In the genomic region with DNA sequence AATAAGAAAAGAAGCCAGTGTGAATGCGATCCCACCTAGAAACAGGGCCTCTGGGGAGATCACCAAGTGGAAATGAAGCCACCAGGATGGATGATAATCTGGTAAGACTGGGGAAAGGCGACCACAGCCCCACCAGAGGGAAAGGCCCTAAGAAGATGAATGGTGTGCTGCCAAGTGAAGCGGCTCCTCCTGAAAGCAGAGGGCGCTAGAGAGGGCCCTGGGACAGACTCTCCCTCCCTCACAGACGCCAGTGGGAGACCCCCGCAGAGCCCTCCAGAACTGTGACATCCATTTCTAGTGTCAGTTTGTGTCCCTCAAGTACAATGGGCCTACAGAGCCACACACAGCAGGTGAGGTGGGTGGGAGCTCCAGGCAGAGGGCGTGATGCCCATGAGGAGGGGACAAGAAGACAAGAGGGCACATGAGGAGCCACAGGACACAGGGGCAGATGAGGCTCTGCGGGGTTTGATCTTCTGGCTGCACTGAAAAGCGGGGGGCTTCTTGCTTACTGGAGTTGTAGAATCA, we compare ENCODE assay signal across 15 mouse cellular contexts. TPM values are rescaled to one million over a fixed set of nuclear protein-coding genes. Genes with fewer than 3 reads are reported as not detected.
DNase-seq lines count a peak whose midpoint lies in the region; ATAC-seq and TF ChIP-seq lines count a peak whose summit lies in the region.
"Had no signal": no experiment of that assay in that cellular context is flagged by ENCODE, and none has a peak within 500 bp of the region (broad histone marks: within the 10 kb centered on the region; RNA-seq: fewer than 3 reads in every experiment).

No protein-coding gene starts in this region.

- no peaks in the 10 kb centered on the region for H3K36me3 ChIP-seq in heart, adult 2 months (ENCODE audit: control insufficient read depth, insufficient read depth, low read length)
- H3K36me3 ChIP-seq in midbrain, embryonic 11.5 days (ENCODE audit: control insufficient read depth, insufficient read depth, low read length), result no peaks in the 10 kb centered on the region
- peaks cover 21% of the 10 kb centered on the region for H3K36me3 ChIP-seq in midbrain, embryonic 13.5 days
- peaks cover 80% of the 10 kb centered on the region for H3K36me3 ChIP-seq in G1E (replicated peaks)
- peaks cover 17% of the 10 kb centered on the region for H3K36me3 ChIP-seq in liver, embryonic 13.5 days

- no peaks in the 10 kb centered on the region for H3K79me2 ChIP-seq in heart, adult 2 months (replicated peaks; ENCODE audit: control insufficient read depth, insufficient read depth, low read length)

- H3K9ac ChIP-seq in heart, adult 2 months (ENCODE audit: low read depth, low read length), result no peak overlapping the region
- no peak overlapping the region for H3K9ac ChIP-seq in midbrain, embryonic 11.5 days (ENCODE audit: low read length)
- H3K9ac ChIP-seq in midbrain, embryonic 13.5 days (replicated peaks), result no peak overlapping the region
- no peak overlapping the region for H3K9ac ChIP-seq in liver, embryonic 13.5 days

- no peak for ATAC-seq in midbrain, embryonic 11.5 days (ENCODE audit: low FRiP score)
- ATAC-seq in midbrain, embryonic 13.5 days, result no peak
- no peak for ATAC-seq in G1E (ENCODE audit: extremely low read depth, insufficient number of reproducible peaks, low FRiP score, poor library complexity, severe bottlenecking)
- ATAC-seq in liver, embryonic 13.5 days (ENCODE audit: low read depth), result no peak
- ATAC-seq: forebrain, embryonic 16.5 days had no signal

- intact Hi-C loops in heart, adult 2 months (cut with DNase I), result no loop called here

- no peak for DNase-seq in heart, adult 2 months
- DNase-seq in heart, postnatal 4 days, result no peak
- DNase-seq in midbrain, embryonic 11.5 days (ENCODE audit: low spot score, missing footprints), result peak; percentile 57
- DNase-seq in G1E (ENCODE audit: low spot score), result no peak
- DNase-seq in liver, embryonic 13.5 days, result no peak
- DNase-seq in natural killer cell, adult 2 months (ENCODE audit: low spot score in 2 of 2), result no peak
- no peak for DNase-seq in layer of hippocampus, adult 9-10 months (ENCODE audit: low spot score)
- DNase-seq: adrenal gland, postnatal 14 days; cerebellum, postnatal 10 days; embryo, embryonic 11 days; gastrocnemius, postnatal 10 days had no signal

- H3K27me3 ChIP-seq in heart, adult 2 months (ENCODE audit: control insufficient read depth, insufficient read depth, low read length), result no peaks in the 10 kb centered on the region
- no peaks in the 10 kb centered on the region for H3K27me3 ChIP-seq in midbrain, embryonic 11.5 days (ENCODE audit: control insufficient read depth, insufficient read depth, low read length)
- no peaks in the 10 kb centered on the region for H3K27me3 ChIP-seq in midbrain, embryonic 13.5 days
- H3K27me3 ChIP-seq in G1E (ENCODE audit: insufficient read depth, low read length), result no peaks in the 10 kb centered on the region
- no peaks in the 10 kb centered on the region for H3K27me3 ChIP-seq in liver, embryonic 13.5 days

- H3K27ac ChIP-seq in heart, adult 2 months, result no peak overlapping the region
- no peak overlapping the region for H3K27ac ChIP-seq in midbrain, embryonic 11.5 days (ENCODE audit: low read depth, low read length)
- no peak overlapping the region for H3K27ac ChIP-seq in midbrain, embryonic 13.5 days
- H3K27ac ChIP-seq in liver, embryonic 13.5 days, result peak overlapping the region; percentile 91

- no peak for TF ChIP-seq POLR2A in heart, adult 2 months (IDR thresholded peaks at IDR 0.05; ENCODE audit: insufficient read depth, low read depth, low read length)

- H3K4me3 ChIP-seq in heart, adult 2 months, result no peak overlapping the region
- H3K4me3 ChIP-seq in midbrain, embryonic 11.5 days (ENCODE audit: low read depth, low read length), result no peak overlapping the region
- H3K4me3 ChIP-seq in midbrain, embryonic 13.5 days (replicated peaks), result no peak overlapping the region
- peak overlapping the region; percentile 68 for H3K4me3 ChIP-seq in G1E (ENCODE audit: low read depth, low read length)
- no peak overlapping the region for H3K4me3 ChIP-seq in liver, embryonic 13.5 days (replicated peaks)

- no peaks in the 10 kb centered on the region for H3K9me3 ChIP-seq in midbrain, embryonic 11.5 days (ENCODE audit: control insufficient read depth, low read length)
- H3K9me3 ChIP-seq in midbrain, embryonic 13.5 days, result no peaks in the 10 kb centered on the region
- H3K9me3 ChIP-seq in G1E (replicated peaks), result no peaks in the 10 kb centered on the region
- H3K9me3 ChIP-seq in liver, embryonic 13.5 days (replicated peaks), result no peaks in the 10 kb centered on the region

- WGBS in heart, adult 2 months, result 85% methylated on average over 9 of the region's 9 CpGs
- 74% methylated on average over 9 of the region's 9 CpGs for WGBS in midbrain, embryonic 11.5 days
- WGBS in midbrain, embryonic 13.5 days, result 68% methylated on average over 9 of the region's 9 CpGs
- WGBS in liver, embryonic 13.5 days (ENCODE audit: insufficient replicate concordance), result 62% methylated on average over 9 of the region's 9 CpGs

- no peak for TF ChIP-seq EP300 in heart, adult 2 months (IDR thresholded peaks at IDR 0.05; ENCODE audit: insufficient read depth, low read depth, low read length)

- TF ChIP-seq CTCF in heart, adult 2 months (IDR thresholded peaks at IDR 0.05), result 0 out of 2 replicates have a peak, but pooled peaks have one; percentile 1
- TF ChIP-seq CTCF in G1E (IDR thresholded peaks at IDR 0.05; ENCODE audit: low read depth, low read length), result peak; percentile 10; the same call in 1 of the 2 replicates

- no peaks in the 10 kb centered on the region for H3K4me1 ChIP-seq in heart, adult 2 months (ENCODE audit: control insufficient read depth, insufficient read depth, low read length)
- no peaks in the 10 kb centered on the region for H3K4me1 ChIP-seq in midbrain, embryonic 11.5 days (ENCODE audit: control insufficient read depth, insufficient read depth, low read length)
- peaks cover 9% of the 10 kb centered on the region; the same call in 1 of the 2 replicates for H3K4me1 ChIP-seq in midbrain, embryonic 13.5 days (replicated peaks)
- peaks cover 84% of the 10 kb centered on the region for H3K4me1 ChIP-seq in G1E (ENCODE audit: insufficient read depth, low read depth, low read length)
- H3K4me1 ChIP-seq in liver, embryonic 13.5 days (replicated peaks), result peaks cover 87% of the 10 kb centered on the region

- no peak overlapping the region for H3K4me2 ChIP-seq in midbrain, embryonic 11.5 days
- H3K4me2 ChIP-seq in midbrain, embryonic 13.5 days (replicated peaks), result no peak overlapping the region
- no peak overlapping the region for H3K4me2 ChIP-seq in liver, embryonic 13.5 days
- H3K4me2 ChIP-seq: heart, embryonic 11.5 days had no signal

RNA-seq across cellular contexts. Expression of a gene that starts 33.1 kb away (rescaled TPM):
- under 1 TPM in 1 of 2 experiments, not detected in 1; 0.27 TPM for total RNA-seq in heart, adult 2 months (2021)
- 0.21 and 0.38 TPM in 2 replicates for polyA plus RNA-seq in heart, adult 2 months (2012; rRNA removed)
- 1 to 10 TPM; 1.2 to 1.8 TPM for total RNA-seq in heart, postnatal 4 days (2021)
- polyA plus RNA-seq in midbrain, embryonic 11.5 days (2014; fragmentation: Nextera tagmentation; extraction: Ambion mirVana), result 59.9 and 62.9 TPM in 2 replicates
- polyA plus RNA-seq in midbrain, embryonic 13.5 days (2015; fragmentation: Nextera tagmentation; extraction: Ambion mirVana), result 201 and 213 TPM in 2 replicates
- total RNA-seq in G1E (2014; fragmentation: Nextera tagmentation), result 21.8 and 23.8 TPM in 2 replicates
- 6.8 and 9.4 TPM in 2 replicates for total RNA-seq in G1E (2017)
- 47.4 and 50.3 TPM in 2 replicates for polyA plus RNA-seq in G1E (2012)
- polyA plus RNA-seq in liver, embryonic 13.5 days (2015; fragmentation: Nextera tagmentation; extraction: Ambion mirVana), result 1.7 and 2.3 TPM in 2 replicates

RNA-seq across cellular contexts. Expression of a gene that starts 47.7 kb away (rescaled TPM):
- total RNA-seq in heart, adult 2 months (2021), result 10 to 100 TPM in 1 of 2 experiments, 1 to 10 TPM in 1; 8.7 to 10.3 TPM
- 16.3 and 18.4 TPM in 2 replicates for polyA plus RNA-seq in heart, adult 2 months (2012; rRNA removed)
- 10 to 100 TPM; 22.8 to 24.7 TPM for total RNA-seq in heart, postnatal 4 days (2021)
- 21.6 and 21.8 TPM in 2 replicates for polyA plus RNA-seq in midbrain, embryonic 11.5 days (2014; fragmentation: Nextera tagmentation; extraction: Ambion mirVana)
- 7.9 and 8.1 TPM in 2 replicates for polyA plus RNA-seq in midbrain, embryonic 13.5 days (2015; fragmentation: Nextera tagmentation; extraction: Ambion mirVana)
- total RNA-seq in G1E (2014; fragmentation: Nextera tagmentation) (not detected in 2 replicates), G1E (2017) (not detected in 2 replicates)
- polyA plus RNA-seq in G1E (2012), result 0.23 and 0.28 TPM in 2 replicates
- polyA plus RNA-seq in liver, embryonic 13.5 days (2015; fragmentation: Nextera tagmentation; extraction: Ambion mirVana), result 3.2 and 3.6 TPM in 2 replicates

RNA-seq across cellular contexts. Expression of a gene that starts 55.1 kb away (rescaled TPM):
- 10 to 100 TPM; 39.4 to 46.4 TPM for total RNA-seq in heart, adult 2 months (2021)
- polyA plus RNA-seq in heart, adult 2 months (2012; rRNA removed), result 40.5 and 45.7 TPM in 2 replicates
- total RNA-seq in heart, postnatal 4 days (2021), result 10 to 100 TPM; 71.2 to 73.7 TPM
- polyA plus RNA-seq in midbrain, embryonic 11.5 days (2014; fragmentation: Nextera tagmentation; extraction: Ambion mirVana), result 16.5 and 18.3 TPM in 2 replicates
- polyA plus RNA-seq in midbrain, embryonic 13.5 days (2015; fragmentation: Nextera tagmentation; extraction: Ambion mirVana), result 26.1 and 28.7 TPM in 2 replicates
- total RNA-seq in G1E (2014; fragmentation: Nextera tagmentation) (24.4 and 33.4 TPM in 2 replicates), G1E (2017) (19.3 and 21.4 TPM in 2 replicates)
- polyA plus RNA-seq in G1E (2012), result 102 and 138 TPM in 2 replicates
- polyA plus RNA-seq in liver, embryonic 13.5 days (2015; fragmentation: Nextera tagmentation; extraction: Ambion mirVana), result 24.9 and 25.2 TPM in 2 replicates
- polyA plus RNA-seq: C2C12 had no signal

Comparison
In these comparisons a context has a peak if more than half of its experiments do, and no peak if none do; other contexts are left out.
1. RNA of a gene that starts 33.1 kb away (polyA plus RNA-seq): 201 to 213 TPM in midbrain, embryonic 13.5 days, 59.9 to 62.9 TPM in midbrain, embryonic 11.5 days and 47.4 to 50.3 TPM in G1E; 1.7 to 2.3 TPM in liver, embryonic 13.5 days and 0.21 to 0.38 TPM in heart, adult 2 months; every median in the first group is over 10 times any median in the second.